Mouse (Mus musculus): ENCODE data around the gene Vamp4.
"Not testable (repeated sequence)": the region's sequence is repeated elsewhere in the genome, so short reads cannot be mapped to it uniquely, and the experiment has no call there.

Gene Vamp4

DNA sequence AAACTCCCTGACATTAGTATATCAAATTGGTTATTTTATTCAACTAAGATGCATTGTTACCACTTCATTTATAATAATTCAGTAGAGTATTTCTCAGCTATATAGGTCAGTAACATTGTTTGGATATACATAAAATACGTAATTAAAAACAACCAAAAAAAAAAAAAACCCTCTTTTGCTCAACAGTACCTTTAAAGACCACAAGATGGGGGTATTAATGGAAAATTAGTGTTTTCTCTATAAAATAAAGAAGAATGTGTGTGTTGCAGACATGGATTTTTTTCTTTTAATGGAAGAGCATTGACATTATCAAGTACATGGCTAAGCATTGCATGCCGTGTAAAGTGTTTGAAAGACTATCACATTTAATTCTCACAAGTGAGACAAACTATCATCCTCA lies 12.6 kb downstream of the Vamp4 start:
- in situ Hi-C loops (cut with MboI; ENCODE audit: low pct_unique_long_range_greater_than_20kb in 1 of 2, low sequenced_read_pairs in 2 of 2, unreplicated experiment in 1 of 2) = no loop called here

DNA sequence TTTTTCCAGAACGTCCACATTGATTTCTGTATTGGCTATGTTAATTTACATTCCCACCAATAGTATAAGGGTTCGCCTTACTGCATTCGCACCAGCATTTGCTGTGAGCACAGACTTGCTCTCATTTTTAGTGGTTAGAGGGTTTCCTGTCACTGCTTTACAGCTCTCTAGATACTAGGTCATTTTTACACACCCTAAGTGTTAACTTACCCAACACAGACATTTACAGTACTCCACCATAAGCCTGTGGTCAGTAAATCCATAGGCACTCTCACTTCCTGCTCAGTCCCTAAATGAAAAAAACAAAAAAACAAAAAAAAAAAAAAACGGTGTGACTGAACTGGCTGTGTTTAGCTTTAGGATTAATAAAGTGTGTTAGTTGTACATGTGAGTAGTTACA lies 16.0 kb downstream of the Vamp4 start:
- in situ Hi-C loops (cut with MboI; ENCODE audit: low pct_unique_long_range_greater_than_20kb in 1 of 2, low sequenced_read_pairs in 2 of 2, unreplicated experiment in 1 of 2) = no loop called here

GRCm38 (mm10) chr1:162588606-162589005 lies 18.3 kb downstream of the Vamp4 start:
- in situ Hi-C loops (cut with MboI; ENCODE audit: low pct_unique_long_range_greater_than_20kb in 1 of 2, low sequenced_read_pairs in 2 of 2, unreplicated experiment in 1 of 2) = no loop called here

- in situ Hi-C loops (cut with MboI; ENCODE audit: low pct_unique_long_range_greater_than_20kb in 1 of 2, low sequenced_read_pairs in 2 of 2, unreplicated experiment in 1 of 2) = no loop called here
These were observed 19.1 kb downstream of the Vamp4 start for GRCm38 (mm10) chr1:162589443-162589842.

DNA sequence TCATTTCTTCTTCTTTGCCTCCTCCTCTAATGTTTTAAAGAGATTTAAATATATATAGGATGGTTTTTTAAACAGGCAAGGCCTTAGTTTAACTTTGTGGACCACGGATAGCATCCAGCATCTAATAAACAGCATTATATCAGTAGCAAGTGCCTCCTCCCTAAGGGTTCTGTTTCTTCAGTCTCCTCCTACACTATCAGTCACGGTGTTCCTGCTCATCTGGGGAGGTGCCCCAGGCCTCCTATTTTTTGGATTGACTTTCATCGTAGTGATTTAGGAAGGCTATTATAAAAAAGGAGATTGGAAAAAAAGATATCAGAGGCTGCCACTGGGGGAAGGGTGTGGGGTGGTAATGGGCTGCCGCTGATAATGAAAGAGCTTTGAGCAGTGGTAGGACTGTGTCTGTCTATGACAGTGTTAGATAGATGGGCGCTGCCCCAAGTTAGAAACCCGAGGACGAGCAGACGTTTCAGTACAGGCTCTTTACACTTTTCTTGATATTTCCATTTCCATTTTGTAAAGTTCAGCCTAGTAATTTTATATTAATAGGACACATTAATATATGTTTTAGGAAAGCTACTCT lies 20.2 kb downstream of the Vamp4 start:
- in situ Hi-C loops (cut with MboI; ENCODE audit: low pct_unique_long_range_greater_than_20kb in 1 of 2, low sequenced_read_pairs in 2 of 2, unreplicated experiment in 1 of 2) = no loop called here

GRCm38 (mm10) chr1:162597379-162598102 lies 27.2 kb downstream of the Vamp4 start:
- in situ Hi-C loops (cut with MboI; ENCODE audit: low pct_unique_long_range_greater_than_20kb in 1 of 2, low sequenced_read_pairs in 2 of 2, unreplicated experiment in 1 of 2) = no loop called here

GRCm38 (mm10) chr1:162599617-162600016 lies 29.3 kb downstream of the Vamp4 start:
- in situ Hi-C loops (cut with MboI; ENCODE audit: low pct_unique_long_range_greater_than_20kb in 1 of 2, low sequenced_read_pairs in 2 of 2, unreplicated experiment in 1 of 2) = no loop called here

- in situ Hi-C loops (cut with MboI; ENCODE audit: low pct_unique_long_range_greater_than_20kb in 1 of 2, low sequenced_read_pairs in 2 of 2, unreplicated experiment in 1 of 2) = no loop called here
These were observed 31.0 kb downstream of the Vamp4 start for GRCm38 (mm10) chr1:162601288-162601687.

- in situ Hi-C loops (cut with MboI; ENCODE audit: low pct_unique_long_range_greater_than_20kb in 1 of 2, low sequenced_read_pairs in 2 of 2, unreplicated experiment in 1 of 2) = no loop called here
These were observed 37.8 kb downstream of the Vamp4 start for GRCm38 (mm10) chr1:162608127-162608526.

DNA sequence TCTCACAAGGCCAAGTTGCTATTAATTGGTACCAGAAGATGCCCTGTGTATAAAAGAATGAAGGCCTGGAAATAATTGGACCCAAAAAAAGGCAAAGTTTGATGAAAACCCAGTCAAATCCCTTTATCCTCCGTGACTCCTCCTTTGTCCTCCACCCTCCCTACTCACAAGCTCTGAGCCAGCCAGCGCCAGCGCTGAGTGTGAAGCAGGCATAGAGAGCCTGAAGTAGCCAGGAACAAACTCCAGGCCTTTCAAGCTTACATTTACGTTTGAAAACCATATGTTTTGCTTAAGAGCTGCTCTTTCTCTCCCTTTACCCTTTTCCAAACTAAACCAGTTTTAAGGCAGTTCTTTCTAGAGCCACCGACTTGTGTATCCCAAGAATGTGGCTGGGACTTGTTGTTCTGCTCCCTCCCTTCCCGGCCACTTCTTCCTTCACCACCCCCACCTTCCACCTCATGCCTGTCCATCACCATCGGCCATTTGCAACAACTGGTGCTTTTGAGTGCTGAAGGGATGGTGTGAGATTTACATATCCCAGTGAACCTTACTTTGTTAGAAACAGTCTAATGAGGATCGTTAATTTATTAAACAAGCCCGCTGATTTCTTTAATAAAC lies 39.4 kb downstream of the Vamp4 start:
- in situ Hi-C loops (cut with MboI; ENCODE audit: low pct_unique_long_range_greater_than_20kb in 1 of 2, low sequenced_read_pairs in 2 of 2, unreplicated experiment in 1 of 2) = no loop called here

GRCm38 (mm10) chr1:162611191-162611590 lies 40.9 kb downstream of the Vamp4 start:
- in situ Hi-C loops (cut with MboI; ENCODE audit: low pct_unique_long_range_greater_than_20kb in 1 of 2, low sequenced_read_pairs in 2 of 2, unreplicated experiment in 1 of 2) = no loop called here

DNA sequence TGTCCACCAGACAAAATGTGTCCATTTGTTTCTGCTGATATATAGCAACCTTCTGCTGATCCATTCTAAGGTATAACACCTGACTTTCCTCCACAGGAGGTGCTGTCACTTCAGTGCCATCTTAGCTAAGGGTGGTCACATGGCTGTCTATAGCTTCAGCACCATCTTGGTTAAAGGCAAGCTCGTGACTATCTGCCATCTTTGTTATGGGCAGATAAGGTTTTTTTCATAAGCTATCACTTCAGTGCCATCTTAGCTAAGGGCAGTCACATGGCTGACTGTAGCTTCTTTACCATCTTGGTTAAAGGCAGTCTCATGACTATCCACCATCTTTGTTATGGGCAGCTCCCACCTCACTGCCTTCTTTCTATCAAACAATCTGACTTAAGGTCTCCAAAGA lies 45.2 kb downstream of the Vamp4 start:
- in situ Hi-C loops (cut with MboI; ENCODE audit: low pct_unique_long_range_greater_than_20kb in 1 of 2, low sequenced_read_pairs in 2 of 2, unreplicated experiment in 1 of 2) = no loop called here

- in situ Hi-C loops (cut with MboI; ENCODE audit: low pct_unique_long_range_greater_than_20kb in 1 of 2, low sequenced_read_pairs in 2 of 2, unreplicated experiment in 1 of 2) = no loop called here
These were observed 50.2 kb downstream of the Vamp4 start for GRCm38 (mm10) chr1:162620487-162620886.

DNA sequence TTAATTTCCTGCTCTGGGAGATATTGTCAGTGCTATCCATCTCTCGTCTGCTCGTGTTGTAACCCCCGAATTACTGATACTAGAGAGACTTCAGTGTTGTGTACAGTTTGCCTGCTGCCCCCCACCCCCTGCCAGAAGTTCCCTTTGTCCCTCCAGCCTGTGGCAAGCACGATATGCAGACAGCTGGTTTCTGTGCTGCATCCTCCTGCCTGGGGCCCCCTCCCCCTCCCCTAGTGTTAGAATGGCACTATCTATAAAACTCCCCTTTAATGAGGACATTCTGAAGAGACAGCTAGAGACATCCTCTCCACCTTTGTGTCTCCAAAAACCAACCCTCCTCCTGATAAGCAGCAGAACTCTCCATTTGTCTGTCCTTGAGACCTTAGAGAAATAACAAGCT lies 53.6 kb downstream of the Vamp4 start:
- in situ Hi-C loops (cut with MboI; ENCODE audit: low pct_unique_long_range_greater_than_20kb in 1 of 2, low sequenced_read_pairs in 2 of 2, unreplicated experiment in 1 of 2) = no loop called here

- in situ Hi-C loops (cut with MboI; ENCODE audit: low pct_unique_long_range_greater_than_20kb in 1 of 2, low sequenced_read_pairs in 2 of 2, unreplicated experiment in 1 of 2) = no loop called here
These were observed 54.9 kb downstream of the Vamp4 start for GRCm38 (mm10) chr1:162625229-162625628.

DNA sequence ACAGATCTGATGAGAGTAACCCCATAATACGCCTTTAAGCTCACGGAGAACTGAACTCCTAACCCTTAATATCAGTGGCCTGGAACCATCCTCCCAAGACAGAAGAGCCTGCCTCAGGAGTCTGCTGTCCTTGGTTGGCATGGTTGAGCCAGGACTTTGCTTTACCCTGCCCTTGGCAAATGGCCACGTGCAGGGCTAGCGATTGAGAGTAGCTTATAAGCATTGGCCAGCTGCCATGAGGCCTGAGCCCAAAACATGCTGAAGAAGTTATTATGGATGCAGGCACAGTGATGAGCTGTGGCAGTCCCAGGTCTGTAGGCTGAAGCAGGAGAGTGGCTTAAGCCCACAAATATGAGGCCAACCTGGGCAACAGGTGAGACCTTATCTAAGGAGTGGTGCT lies 57.5 kb downstream of the Vamp4 start:
- in situ Hi-C loops (cut with MboI; ENCODE audit: low pct_unique_long_range_greater_than_20kb in 1 of 2, low sequenced_read_pairs in 2 of 2, unreplicated experiment in 1 of 2) = not testable (repeated sequence)

DNA sequence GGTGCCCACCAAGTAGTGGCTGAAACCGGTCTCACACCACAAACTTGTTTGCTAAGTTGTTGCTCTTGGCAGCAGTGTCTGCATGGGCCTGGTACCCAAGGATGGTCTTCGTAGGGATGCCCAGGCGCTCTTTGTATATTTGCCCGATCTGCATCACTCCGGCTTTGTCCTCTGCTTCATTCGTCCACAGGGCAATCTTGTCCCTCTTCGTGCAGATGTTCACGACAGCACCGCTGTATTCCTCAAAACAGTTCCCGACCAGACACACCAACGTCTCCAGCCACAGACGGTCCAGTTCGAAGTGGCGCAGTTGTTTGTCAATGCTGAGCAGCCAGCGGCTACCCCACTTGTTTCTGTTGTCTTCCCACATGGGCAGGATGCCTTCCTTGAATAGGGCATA lies 58.0 kb downstream of the Vamp4 start:
- in situ Hi-C loops (cut with MboI; ENCODE audit: low pct_unique_long_range_greater_than_20kb in 1 of 2, low sequenced_read_pairs in 2 of 2, unreplicated experiment in 1 of 2) = not testable (repeated sequence)

GRCm38 (mm10) chr1:162635291-162635931 lies 65.1 kb downstream of the Vamp4 start:
- in situ Hi-C loops (cut with MboI; ENCODE audit: low pct_unique_long_range_greater_than_20kb in 1 of 2, low sequenced_read_pairs in 2 of 2, unreplicated experiment in 1 of 2) = not testable (repeated sequence)

- in situ Hi-C loops (cut with MboI; ENCODE audit: low pct_unique_long_range_greater_than_20kb in 1 of 2, low sequenced_read_pairs in 2 of 2, unreplicated experiment in 1 of 2) = no loop called here
These were observed 66.2 kb downstream of the Vamp4 start for GRCm38 (mm10) chr1:162636516-162636915.

All from mouse embryonic stem cell (cell line).